10 mouse cellular contexts compared by ENCODE assay signal in the genomic region with DNA sequence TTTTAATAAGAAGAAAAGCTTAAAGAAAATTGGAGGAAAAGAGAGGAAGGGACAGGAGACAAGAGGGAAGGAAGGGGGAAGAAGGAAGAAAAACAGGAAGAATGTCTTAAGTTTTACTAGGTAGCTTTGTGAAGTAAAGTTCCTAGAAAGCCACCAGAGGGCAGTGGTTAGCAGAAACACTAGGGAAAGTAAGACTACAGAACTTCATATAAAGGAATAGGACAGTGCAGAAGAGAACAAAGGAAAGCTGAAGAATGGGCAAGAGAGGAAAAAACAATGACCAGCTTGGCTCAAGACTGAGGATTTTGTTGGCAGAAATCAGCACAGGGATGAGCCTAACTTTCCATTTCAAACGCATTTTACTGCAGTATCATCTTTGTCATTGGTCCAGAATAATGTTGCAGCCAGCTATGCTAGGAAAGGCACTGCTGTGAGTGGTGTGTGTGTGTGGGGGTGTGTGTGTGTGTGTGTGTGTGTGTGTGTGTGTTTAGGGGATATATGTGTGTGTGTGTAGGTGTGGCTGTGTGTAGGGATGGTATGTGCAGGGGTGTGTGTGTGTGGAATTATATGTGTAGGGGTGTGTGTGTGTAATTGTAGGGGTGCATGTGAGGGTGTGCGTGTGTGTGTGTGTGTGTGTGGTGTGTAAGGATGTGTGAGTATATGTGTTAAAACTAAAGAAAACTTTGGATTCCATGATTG. TPM values are rescaled to one million over a fixed set of nuclear protein-coding genes. Genes with fewer than 3 reads are reported as not detected.
DNase-seq lines count a peak whose midpoint lies in the region; ATAC-seq lines count a peak whose summit lies in the region.
"Had no signal": no experiment of that assay in that cellular context is flagged by ENCODE, and none has a peak within 500 bp of the region (broad histone marks: within the 10 kb centered on the region; RNA-seq: fewer than 3 reads in every experiment).

No protein-coding gene starts in this region.

- H3K4me2 ChIP-seq in forebrain, embryonic 11.5 days (ENCODE audit: low read depth, low read length, severe bottlenecking): no peak overlapping the region
- no peak overlapping the region for H3K4me2 ChIP-seq in midbrain, embryonic 12.5 days (replicated peaks)

- DNase-seq in forebrain, embryonic 11.5 days (ENCODE audit: low spot score): no peak
- no peak for DNase-seq in forebrain, embryonic 10.5 days (ENCODE audit: extremely low spot score, low spot score)
- DNase-seq in testis, postnatal 10 days (ENCODE audit: low spot score): peak; percentile 45
- no peak for DNase-seq in testis, postnatal 14 days (ENCODE audit: low spot score)
- DNase-seq in embryo, embryonic 9.5 days (ENCODE audit: extremely low spot score): peak; percentile 35
- DNase-seq in kidney, adult 9 months: peak; percentile 22
- DNase-seq in frontal cortex, postnatal 25 days (ENCODE audit: low spot score in 2 of 2): no peak

- WGBS in forebrain, embryonic 11.5 days: 79% methylated on average over 2 of the region's 2 CpGs
- WGBS in forebrain, embryonic 10.5 days: 84% methylated on average over 2 of the region's 2 CpGs
- 74% methylated on average over 2 of the region's 2 CpGs for WGBS in midbrain, embryonic 12.5 days

- no peak overlapping the region for H3K27ac ChIP-seq in forebrain, embryonic 11.5 days (ENCODE audit: low read depth, low read length)
- H3K27ac ChIP-seq in forebrain, embryonic 10.5 days: no peak overlapping the region
- H3K27ac ChIP-seq in midbrain, embryonic 12.5 days (replicated peaks): no peak overlapping the region

- H3K4me3 ChIP-seq in forebrain, embryonic 11.5 days (ENCODE audit: low read depth, low read length): no peak overlapping the region
- H3K4me3 ChIP-seq in forebrain, embryonic 10.5 days: no peak overlapping the region
- H3K4me3 ChIP-seq in midbrain, embryonic 12.5 days: no peak overlapping the region
- H3K4me3 ChIP-seq: myocyte had no signal

- no peaks in the 10 kb centered on the region for H3K27me3 ChIP-seq in forebrain, embryonic 11.5 days (ENCODE audit: control insufficient read depth, insufficient read depth, low read length)
- peaks cover 5% of the 10 kb centered on the region; the same call in 1 of the 2 replicates for H3K27me3 ChIP-seq in forebrain, embryonic 10.5 days (ENCODE audit: poor library complexity, severe bottlenecking)
- H3K27me3 ChIP-seq in midbrain, embryonic 12.5 days: no peaks in the 10 kb centered on the region

- H3K36me3 ChIP-seq in forebrain, embryonic 11.5 days (ENCODE audit: control insufficient read depth, insufficient read depth, low read length): no peaks in the 10 kb centered on the region
- no peaks in the 10 kb centered on the region for H3K36me3 ChIP-seq in forebrain, embryonic 10.5 days (replicated peaks)
- H3K36me3 ChIP-seq in midbrain, embryonic 12.5 days: no peaks in the 10 kb centered on the region

- no peaks in the 10 kb centered on the region for H3K9me3 ChIP-seq in forebrain, embryonic 11.5 days (ENCODE audit: control insufficient read depth, low read length)
- no peaks in the 10 kb centered on the region for H3K9me3 ChIP-seq in forebrain, embryonic 10.5 days
- no peaks in the 10 kb centered on the region for H3K9me3 ChIP-seq in midbrain, embryonic 12.5 days

- H3K4me1 ChIP-seq in forebrain, embryonic 11.5 days (replicated peaks; ENCODE audit: control insufficient read depth, insufficient read depth, low read length): no peaks in the 10 kb centered on the region
- peaks cover 10% of the 10 kb centered on the region for H3K4me1 ChIP-seq in forebrain, embryonic 10.5 days
- no peaks in the 10 kb centered on the region for H3K4me1 ChIP-seq in midbrain, embryonic 12.5 days

- no peak overlapping the region for H3K9ac ChIP-seq in forebrain, embryonic 11.5 days (ENCODE audit: low read length)
- H3K9ac ChIP-seq in midbrain, embryonic 12.5 days (replicated peaks): no peak overlapping the region

- ATAC-seq in forebrain, embryonic 11.5 days (replicated peaks; ENCODE audit: low FRiP score): peak; percentile 64
- ATAC-seq in midbrain, embryonic 12.5 days (ENCODE audit: low FRiP score, low read depth): peak; percentile 62

RNA-seq across cellular contexts. Expression of a gene that starts 25.2 kb away (rescaled TPM):
- 0.52 and 0.71 TPM in 2 replicates for polyA plus RNA-seq in forebrain, embryonic 11.5 days (2014; fragmentation: Nextera tagmentation; extraction: Ambion mirVana)
- 0.36 and 0.75 TPM in 2 replicates for polyA plus RNA-seq in forebrain, embryonic 10.5 days (2016; fragmentation: Nextera tagmentation; extraction: Ambion mirVana)
- 0.84 and 0.99 TPM in 2 replicates for polyA plus RNA-seq in midbrain, embryonic 12.5 days (2016; fragmentation: Nextera tagmentation; extraction: Ambion mirVana)

RNA-seq across cellular contexts. Expression of a gene that starts 31.9 kb away (rescaled TPM):
- not detected in 2 replicates for polyA plus RNA-seq in forebrain, embryonic 11.5 days (2014; fragmentation: Nextera tagmentation; extraction: Ambion mirVana)
- polyA plus RNA-seq in forebrain, embryonic 10.5 days (2016; fragmentation: Nextera tagmentation; extraction: Ambion mirVana): not detected in 2 replicates
- not detected in 2 replicates for polyA plus RNA-seq in midbrain, embryonic 12.5 days (2016; fragmentation: Nextera tagmentation; extraction: Ambion mirVana)
- polyA plus RNA-seq: heart, embryonic 16.5 days; myocyte had no signal

Comparison
In these comparisons a context has a peak if more than half of its experiments do, and no peak if none do; other contexts are left out.
1. DNase-seq: peak in testis, postnatal 10 days (single experiment), embryo, embryonic 9.5 days (single experiment) and kidney, adult 9 months (single experiment); none in forebrain, embryonic 11.5 days (single experiment), forebrain, embryonic 10.5 days (single experiment), testis, postnatal 14 days (single experiment) and frontal cortex, postnatal 25 days (0 of 2).